In genomic region chr7:63877610-63878009, GRCm38 (mm10) we compare ENCODE assay signal across 16 mouse cellular contexts. TPM values are rescaled to one million over a fixed set of nuclear protein-coding genes. Genes with fewer than 3 reads are reported as not detected.
DNase-seq lines count a peak whose midpoint lies in the region; ATAC-seq and TF ChIP-seq lines count a peak whose summit lies in the region.
"Had no signal": no experiment of that assay in that cellular context is flagged by ENCODE, and none has a peak within 500 bp of the region (broad histone marks: within the 10 kb centered on the region; RNA-seq: fewer than 3 reads in every experiment).

No protein-coding gene starts in this region.

- H3K36me3 ChIP-seq in lung, embryonic 15.5 days, result no peaks in the 10 kb centered on the region
- H3K36me3 ChIP-seq in liver, embryonic 16.5 days (ENCODE audit: control insufficient read depth, insufficient read depth), result no peaks in the 10 kb centered on the region
- H3K36me3 ChIP-seq: embryonic facial prominence, embryonic 12.5 days had no signal

- H3K27me3 ChIP-seq in lung, embryonic 15.5 days, result no peaks in the 10 kb centered on the region
- no peaks in the 10 kb centered on the region for H3K27me3 ChIP-seq in liver, embryonic 16.5 days (ENCODE audit: control insufficient read depth, insufficient read depth, low read depth, low read length)
- H3K27me3 ChIP-seq: embryonic facial prominence, embryonic 12.5 days had no signal

- no peak; the same call in 1 of the 2 replicates for ATAC-seq in lung, embryonic 15.5 days (ENCODE audit: borderline replicate concordance, extremely low read depth, low FRiP score, low TSS enrichment)
- ATAC-seq in liver, embryonic 16.5 days (ENCODE audit: low read depth), result peak; percentile 13; the same call in 1 of the 2 replicates

- H3K4me1 ChIP-seq in lung, embryonic 15.5 days, result peaks cover 3% of the 10 kb centered on the region; the same call in 1 of the 2 replicates
- H3K4me1 ChIP-seq in liver, embryonic 16.5 days (ENCODE audit: control insufficient read depth, low read depth, low read length), result no peaks in the 10 kb centered on the region
- H3K4me1 ChIP-seq: embryonic facial prominence, embryonic 12.5 days had no signal

- peak overlapping the region; percentile 88 for H3K27ac ChIP-seq in gastrocnemius, adult 2 months
- H3K27ac ChIP-seq in lung, embryonic 15.5 days, result no peak overlapping the region
- H3K27ac ChIP-seq in liver, embryonic 16.5 days (ENCODE audit: low read length), result no peak overlapping the region
- H3K27ac ChIP-seq: embryonic facial prominence, embryonic 12.5 days had no signal

- DNase-seq in gastrocnemius, adult 2 months, result no peak
- DNase-seq in gastrocnemius, adult 8-10 months (ENCODE audit: low spot score in 2 of 2), result no peak
- no peak for DNase-seq in lung, adult 18-20 months
- DNase-seq in embryo, embryonic 9.5 days (ENCODE audit: extremely low spot score), result peak; percentile 31
- DNase-seq in right cerebral cortex, adult 18-20 months, result no peak
- no peak for DNase-seq in right cerebral cortex, adult 2 months (ENCODE audit: low spot score in 2 of 2)
- DNase-seq: adrenal gland, postnatal 14 days; cerebellum, adult 11 months; heart, adult 18-20 months; left cerebral cortex, postnatal 4 days had no signal

- 24% methylated on average over 14 of the region's 14 CpGs for WGBS in lung, embryonic 15.5 days
- WGBS in liver, embryonic 16.5 days (ENCODE audit: insufficient replicate concordance), result 32% methylated on average over 14 of the region's 14 CpGs

- peak overlapping the region; percentile 33 for H3K4me2 ChIP-seq in lung, embryonic 15.5 days
- H3K4me2 ChIP-seq in liver, embryonic 16.5 days (ENCODE audit: low read depth, low read length), result no peak overlapping the region
- H3K4me2 ChIP-seq: embryonic facial prominence, embryonic 12.5 days had no signal

- no peak overlapping the region for H3K9ac ChIP-seq in lung, embryonic 15.5 days
- no peak overlapping the region for H3K9ac ChIP-seq in liver, embryonic 16.5 days (ENCODE audit: low read depth, low read length)
- H3K9ac ChIP-seq: embryonic facial prominence, embryonic 12.5 days had no signal

- TF ChIP-seq CTCF in gastrocnemius, adult 2 months (IDR thresholded peaks at IDR 0.05), result no peak

- no peak overlapping the region for H3K4me3 ChIP-seq in gastrocnemius, adult 2 months
- no peak overlapping the region for H3K4me3 ChIP-seq in lung, embryonic 15.5 days
- no peak overlapping the region for H3K4me3 ChIP-seq in liver, embryonic 16.5 days (ENCODE audit: low read depth, low read length)
- H3K4me3 ChIP-seq: embryonic facial prominence, embryonic 12.5 days had no signal

- no peaks in the 10 kb centered on the region for H3K9me3 ChIP-seq in lung, embryonic 15.5 days
- H3K9me3 ChIP-seq in liver, embryonic 16.5 days (replicated peaks; ENCODE audit: control insufficient read depth, low read length), result no peaks in the 10 kb centered on the region
- H3K9me3 ChIP-seq: embryonic facial prominence, embryonic 12.5 days had no signal

- intact Hi-C loops in gastrocnemius, adult 2 months (cut with DNase I), result no loop called here

RNA-seq across cellular contexts. Expression of gene E030018B13Rik, which starts 39.0 kb away (rescaled TPM):
- under 1 TPM in 1 of 2 experiments, not detected in 1; 0.22 TPM for total RNA-seq in gastrocnemius, adult 2 months (2021)
- not detected for total RNA-seq in gastrocnemius, adult 8-10 months (2022)
- 0.15 and 0.26 TPM in 2 replicates for polyA plus RNA-seq in lung, embryonic 15.5 days (2015; fragmentation: Nextera tagmentation; extraction: Ambion mirVana)
- polyA plus RNA-seq in liver, embryonic 16.5 days (2015; fragmentation: Nextera tagmentation; extraction: Ambion mirVana), result not detected in 2 replicates
- total RNA-seq: adrenal gland, postnatal 14 days; heart, adult 18-20 months; layer of hippocampus, adult 8-10 months; left cerebral cortex, postnatal 4 days; megakaryocyte, adult 5-6 weeks had no signal
- polyA plus RNA-seq: embryonic facial prominence, embryonic 12.5 days; neural tube, embryonic 11.5 days had no signal
